9 mouse cellular contexts compared by ENCODE assay signal in genomic region chr1:118481365-118481702, GRCm38 (mm10).
DNase-seq lines count a peak whose midpoint lies in the region; ATAC-seq and TF ChIP-seq lines count a peak whose summit lies in the region.
"Had no signal": no experiment of that assay in that cellular context is flagged by ENCODE, and none has a peak within 500 bp of the region (broad histone marks: within the 10 kb centered on the region; RNA-seq: fewer than 3 reads in every experiment).

No protein-coding gene starts in this region.

- H3K27ac ChIP-seq in forebrain, postnatal 0 days (ENCODE audit: low read depth, low read length): 0 out of 2 replicates have a peak overlapping the region, but pooled peaks have one; percentile 29
- H3K27ac ChIP-seq in liver, embryonic 15.5 days (replicated peaks): peak overlapping the region; percentile 71
- no peak overlapping the region for H3K27ac ChIP-seq in kidney, embryonic 14.5 days (ENCODE audit: low read depth, low read length)
- H3K27ac ChIP-seq: hindbrain, embryonic 15.5 days; neural tube, embryonic 12.5 days had no signal

- no peak for TF ChIP-seq CTCF in forebrain, postnatal 0 days (IDR thresholded peaks at IDR 0.05; ENCODE audit: low read depth)

- 0 out of 2 replicates have a peak, but pooled peaks cover 7% of the 10 kb centered on the region for H3K4me1 ChIP-seq in forebrain, postnatal 0 days (ENCODE audit: insufficient read depth)
- H3K4me1 ChIP-seq in liver, embryonic 15.5 days (replicated peaks): peaks cover 77% of the 10 kb centered on the region
- H3K4me1 ChIP-seq in kidney, embryonic 14.5 days (ENCODE audit: control insufficient read depth, insufficient read depth, low read length): no peaks in the 10 kb centered on the region
- H3K4me1 ChIP-seq: hindbrain, embryonic 15.5 days had no signal

- 7% methylated on average over 4 of the region's 4 CpGs for WGBS in forebrain, postnatal 0 days
- WGBS in liver, embryonic 15.5 days (ENCODE audit: insufficient replicate concordance): 34% methylated on average over 4 of the region's 4 CpGs
- 90% methylated on average over 4 of the region's 4 CpGs for WGBS in kidney, embryonic 14.5 days

- peak; percentile 79 for DNase-seq in testis, postnatal 10 days (ENCODE audit: low spot score)
- no peak for DNase-seq in testis, postnatal 14 days (ENCODE audit: low spot score)
- peak; percentile 27 for DNase-seq in forebrain, postnatal 0 days
- no peak for DNase-seq in frontal cortex, postnatal 36 days (ENCODE audit: low spot score in 2 of 2)
- DNase-seq in embryo, embryonic 10 days (ENCODE audit: low spot score): no peak

- no peak overlapping the region for H3K4me3 ChIP-seq in forebrain, postnatal 0 days (ENCODE audit: low read depth, low read length)
- H3K4me3 ChIP-seq in liver, embryonic 15.5 days (replicated peaks): no peak overlapping the region
- H3K4me3 ChIP-seq in kidney, embryonic 14.5 days (ENCODE audit: low read length): no peak overlapping the region
- H3K4me3 ChIP-seq: hindbrain, embryonic 15.5 days; neural tube, embryonic 12.5 days had no signal

- H3K9ac ChIP-seq in forebrain, postnatal 0 days: 0 out of 2 replicates have a peak overlapping the region, but pooled peaks have one; percentile 4
- H3K9ac ChIP-seq in liver, embryonic 15.5 days: no peak overlapping the region; the same call in 1 of the 2 replicates
- H3K9ac ChIP-seq in kidney, embryonic 14.5 days (ENCODE audit: low read depth, low read length): no peak overlapping the region
- H3K9ac ChIP-seq: hindbrain, embryonic 15.5 days; neural tube, embryonic 12.5 days had no signal

- peak; percentile 21 for ATAC-seq in forebrain, postnatal 0 days
- peak; percentile 38 for ATAC-seq in liver, embryonic 15.5 days (ENCODE audit: insufficient read depth)
- ATAC-seq in kidney, embryonic 14.5 days (ENCODE audit: low FRiP score, low TSS enrichment): no peak

- no peaks in the 10 kb centered on the region for H3K9me3 ChIP-seq in forebrain, postnatal 0 days (ENCODE audit: low read length)
- H3K9me3 ChIP-seq in liver, embryonic 15.5 days (replicated peaks): no peaks in the 10 kb centered on the region
- no peaks in the 10 kb centered on the region for H3K9me3 ChIP-seq in kidney, embryonic 14.5 days (ENCODE audit: control insufficient read depth, low read length)
- H3K9me3 ChIP-seq: hindbrain, embryonic 15.5 days; neural tube, embryonic 12.5 days had no signal

- H3K27me3 ChIP-seq in forebrain, postnatal 0 days (ENCODE audit: insufficient read depth, low read length): no peaks in the 10 kb centered on the region
- no peaks in the 10 kb centered on the region for H3K27me3 ChIP-seq in liver, embryonic 15.5 days
- H3K27me3 ChIP-seq in kidney, embryonic 14.5 days (ENCODE audit: control insufficient read depth, insufficient read depth, low read length): no peaks in the 10 kb centered on the region
- H3K27me3 ChIP-seq: hindbrain, embryonic 15.5 days; neural tube, embryonic 12.5 days had no signal

- no peaks in the 10 kb centered on the region for H3K36me3 ChIP-seq in forebrain, postnatal 0 days (ENCODE audit: insufficient read depth)
- 0 out of 2 replicates have a peak, but pooled peaks cover 3% of the 10 kb centered on the region for H3K36me3 ChIP-seq in liver, embryonic 15.5 days (replicated peaks)
- H3K36me3 ChIP-seq in kidney, embryonic 14.5 days (ENCODE audit: control insufficient read depth, insufficient read depth, low read length): no peaks in the 10 kb centered on the region

- no peak overlapping the region for H3K4me2 ChIP-seq in forebrain, postnatal 0 days (ENCODE audit: low read depth)
- H3K4me2 ChIP-seq in liver, embryonic 15.5 days: peak overlapping the region; percentile 18
- no peak overlapping the region for H3K4me2 ChIP-seq in kidney, embryonic 14.5 days (replicated peaks; ENCODE audit: low read depth, low read length)
- H3K4me2 ChIP-seq: hindbrain, embryonic 15.5 days; neural tube, embryonic 12.5 days had no signal

Comparison
In these comparisons a context has a peak if more than half of its experiments do, and no peak if none do; other contexts are left out.
1. DNase-seq: peak in testis, postnatal 10 days (single experiment) and forebrain, postnatal 0 days (single experiment); none in testis, postnatal 14 days (single experiment), frontal cortex, postnatal 36 days (0 of 2) and embryo, embryonic 10 days (single experiment).